Mouse (Mus musculus) embryonic facial prominence, embryonic 13.5 days (tissue): ENCODE results near the gene Gm21866. TPM values are rescaled to one million over a fixed set of nuclear protein-coding genes. Genes with fewer than 3 reads are reported as not detected.
"Not testable (repeated sequence)": the region's sequence is repeated elsewhere in the genome, so short reads cannot be mapped to it uniquely, and the experiment has no call there.

ENCODE experiments used
- ATAC-seq: fragments of 200-750 bp; cut with Nextera tagmentation; 2 replicates; pipeline ENCODE4 v1.8.0; 2017; ENCODE audit warnings: low read depth; ENCODE audit not compliant: insufficient number of reproducible peaks, insufficient read depth, low FRiP score, low TSS enrichment
- H3K27ac ChIP-seq: fragments of 300-500 bp; sonication (generic); 2 replicates; pipeline ENCODE4 v1.5.1; 2015; ENCODE audit warnings: moderate library complexity, mild to moderate bottlenecking, inconsistent platforms
- H3K27me3 ChIP-seq: fragments of 300-500 bp; sonication (generic); 2 replicates; pipeline ENCODE4 v1.6.1; 2015; ENCODE audit warnings: mild to moderate bottlenecking, inconsistent platforms
- H3K36me3 ChIP-seq: fragments of 300-500 bp; sonication (generic); 2 replicates; pipeline ENCODE4 v1.6.1; 2015; ENCODE audit warnings: mild to moderate bottlenecking, inconsistent platforms
- H3K4me1 ChIP-seq: fragments of 300-500 bp; sonication (generic); 2 replicates; pipeline ENCODE4 v1.6.1; 2015; ENCODE audit warnings: inconsistent platforms
- H3K4me2 ChIP-seq: fragments of 300-500 bp; sonication (generic); 2 replicates; pipeline ENCODE4 v1.6.1; 2015; ENCODE audit warnings: moderate library complexity, mild to moderate bottlenecking, inconsistent platforms
- H3K4me3 ChIP-seq: fragments of 300-500 bp; sonication (generic); 2 replicates; pipeline ENCODE4 v1.5.1; 2015; ENCODE audit warnings: mild to moderate bottlenecking, inconsistent platforms
- H3K9ac ChIP-seq: fragments of 300-500 bp; sonication (generic); 2 replicates; pipeline ENCODE4 v1.6.1; 2015; ENCODE audit warnings: mild to moderate bottlenecking, inconsistent platforms
- H3K9me3 ChIP-seq: fragments of 300-500 bp; sonication (generic); 2 replicates; pipeline ENCODE4 v1.6.1; 2016; ENCODE audit warnings: inconsistent platforms
- WGBS: fragments of 180-500 bp; shearing (Covaris S2); methylation state at CpG from one replicate; pipeline ENCODE4 v1.1.7; 2015; ENCODE audit warnings: mixed read lengths; 5-methylcytosine and 5-hydroxymethylcytosine counted together
- polyA plus RNA-seq: library from polyadenylated mRNA; unstranded; fragments of >200 nt; fragmentation: Nextera tagmentation; extraction: Ambion mirVana; gene quantifications from 2 replicates; pipeline ENCODE4 v1.2.1, GENCODE M21; 2015

Gene Gm21866
- not detected in 2 replicates for polyA plus RNA-seq

GRCm38 (mm10) chrY:13465479-13465878 lies at the start of gene Gm21866:
Gm21866 (minus strand) TSS chrY:13465579.
- 86% methylated on average over 1 of the region's 3 CpGs for WGBS
- not testable (repeated sequence) for H3K9ac ChIP-seq, H3K27ac ChIP-seq, H3K27me3 ChIP-seq, ATAC-seq, H3K4me1 ChIP-seq, H3K4me3 ChIP-seq, H3K36me3 ChIP-seq, H3K9me3 ChIP-seq, H3K4me2 ChIP-seq

GRCm38 (mm10) chrY:13493726-13494125 lies 28.3 kb upstream of the Gm21866 start, which contains the start of gene Gm20773:
Gm20773 (plus strand) TSS chrY:13494026.
- not testable (repeated sequence) for H3K9ac ChIP-seq, H3K4me2 ChIP-seq, H3K4me3 ChIP-seq, H3K4me1 ChIP-seq, H3K27me3 ChIP-seq, H3K9me3 ChIP-seq, H3K27ac ChIP-seq, H3K36me3 ChIP-seq, ATAC-seq
- no CpG with 5 or more reads among the region's 1 CpGs for WGBS

Other genes starting within 250 kb of the Gm21866 start
- not detected in 2 replicates for gene Gm21828, start 241.7 kb downstream of the Gm21866 start, polyA plus RNA-seq
- not detected in 2 replicates for gene Gm21440, start 213.2 kb downstream of the Gm21866 start, polyA plus RNA-seq
- gene Gm21454, start 213.1 kb downstream of the Gm21866 start, polyA plus RNA-seq = not detected in 2 replicates
- not detected in 2 replicates for gene Gm21725, start 116.5 kb downstream of the Gm21866 start, polyA plus RNA-seq
- gene Gm20773, start 28.4 kb upstream of the Gm21866 start, polyA plus RNA-seq = not detected in 2 replicates